Mouse (Mus musculus): ENCODE results near the gene Cenpi. TPM values are rescaled to one million over a fixed set of nuclear protein-coding genes. Genes with fewer than 3 reads are reported as not detected.
"Not testable (repeated sequence)": the region's sequence is repeated elsewhere in the genome, so short reads cannot be mapped to it uniquely, and the experiment has no call there.

Gene Cenpi
- total RNA-seq (2017), result 2.0 to 3.9 TPM (median 3.9 TPM) in 3 replicates

- peak; percentile 99 for ATAC-seq (replicated peaks; ENCODE audit: insufficient number of reproducible peaks, low FRiP score, low TSS enrichment, poor library complexity, severe bottlenecking)
Observed at GRCm38 (mm10) chrX:134307534-134308274, at the start of gene Cenpi. Gene Cenpi (plus strand): TSS chrX:134308084.

- no peak for ATAC-seq (replicated peaks; ENCODE audit: insufficient number of reproducible peaks, low FRiP score, low TSS enrichment, poor library complexity, severe bottlenecking)
Observed at GRCm38 (mm10) chrX:134261191-134261590, 46.7 kb upstream of the Cenpi start.

- ATAC-seq (replicated peaks; ENCODE audit: insufficient number of reproducible peaks, low FRiP score, low TSS enrichment, poor library complexity, severe bottlenecking), result no peak
Observed at GRCm38 (mm10) chrX:134262129-134262528, 45.8 kb upstream of the Cenpi start.

- ATAC-seq (replicated peaks; ENCODE audit: insufficient number of reproducible peaks, low FRiP score, low TSS enrichment, poor library complexity, severe bottlenecking), result no peak
Observed at GRCm38 (mm10) chrX:134275715-134276114, 32.2 kb upstream of the Cenpi start.

GRCm38 (mm10) chrX:134276275-134277160, 31.4 kb upstream of the Cenpi start, which contains the start of gene Trmt2b:
Gene Trmt2b (minus strand): TSS chrX:134276984.
- peak; percentile 87; the same call in 1 of the 2 replicates for ATAC-seq (replicated peaks; ENCODE audit: insufficient number of reproducible peaks, low FRiP score, low TSS enrichment, poor library complexity, severe bottlenecking)

- no peak for ATAC-seq (replicated peaks; ENCODE audit: insufficient number of reproducible peaks, low FRiP score, low TSS enrichment, poor library complexity, severe bottlenecking)
Observed at GRCm38 (mm10) chrX:134280531-134280930, 27.4 kb upstream of the Cenpi start.

- no peak for ATAC-seq (replicated peaks; ENCODE audit: insufficient number of reproducible peaks, low FRiP score, low TSS enrichment, poor library complexity, severe bottlenecking)
Observed at GRCm38 (mm10) chrX:134285102-134285501, 22.8 kb upstream of the Cenpi start.

GRCm38 (mm10) chrX:134285791-134286190, 22.1 kb upstream of the Cenpi start:
- no peak for ATAC-seq (replicated peaks; ENCODE audit: insufficient number of reproducible peaks, low FRiP score, low TSS enrichment, poor library complexity, severe bottlenecking)

- no peak for ATAC-seq (replicated peaks; ENCODE audit: insufficient number of reproducible peaks, low FRiP score, low TSS enrichment, poor library complexity, severe bottlenecking)
Observed at GRCm38 (mm10) chrX:134287305-134287704, 20.6 kb upstream of the Cenpi start.

GRCm38 (mm10) chrX:134296301-134296700, 11.6 kb upstream of the Cenpi start:
- ATAC-seq (replicated peaks; ENCODE audit: insufficient number of reproducible peaks, low FRiP score, low TSS enrichment, poor library complexity, severe bottlenecking), result no peak

- no peak for ATAC-seq (replicated peaks; ENCODE audit: insufficient number of reproducible peaks, low FRiP score, low TSS enrichment, poor library complexity, severe bottlenecking)
Observed at GRCm38 (mm10) chrX:134296737-134297136, 11.1 kb upstream of the Cenpi start.

GRCm38 (mm10) chrX:134297195-134297594, 10.7 kb upstream of the Cenpi start:
- no peak for ATAC-seq (replicated peaks; ENCODE audit: insufficient number of reproducible peaks, low FRiP score, low TSS enrichment, poor library complexity, severe bottlenecking)

- no peak for ATAC-seq (replicated peaks; ENCODE audit: insufficient number of reproducible peaks, low FRiP score, low TSS enrichment, poor library complexity, severe bottlenecking)
Observed at GRCm38 (mm10) chrX:134300219-134300618, 7.7 kb upstream of the Cenpi start.

GRCm38 (mm10) chrX:134303287-134303686, 4.6 kb upstream of the Cenpi start:
- no peak for ATAC-seq (replicated peaks; ENCODE audit: insufficient number of reproducible peaks, low FRiP score, low TSS enrichment, poor library complexity, severe bottlenecking)

- ATAC-seq (replicated peaks; ENCODE audit: insufficient number of reproducible peaks, low FRiP score, low TSS enrichment, poor library complexity, severe bottlenecking), result no peak
Observed at GRCm38 (mm10) chrX:134308275-134308634, 371 bp downstream of the Cenpi start.

- ATAC-seq (replicated peaks; ENCODE audit: insufficient number of reproducible peaks, low FRiP score, low TSS enrichment, poor library complexity, severe bottlenecking), result not testable (repeated sequence)
Observed at GRCm38 (mm10) chrX:134311193-134311592, 3.3 kb downstream of the Cenpi start.

GRCm38 (mm10) chrX:134319153-134319932, 11.5 kb downstream of the Cenpi start:
- ATAC-seq (replicated peaks; ENCODE audit: insufficient number of reproducible peaks, low FRiP score, low TSS enrichment, poor library complexity, severe bottlenecking), result no peak

- no peak for ATAC-seq (replicated peaks; ENCODE audit: insufficient number of reproducible peaks, low FRiP score, low TSS enrichment, poor library complexity, severe bottlenecking)
Observed at GRCm38 (mm10) chrX:134333280-134333679, 25.4 kb downstream of the Cenpi start.

GRCm38 (mm10) chrX:134342735-134343134, 34.9 kb downstream of the Cenpi start:
- ATAC-seq (replicated peaks; ENCODE audit: insufficient number of reproducible peaks, low FRiP score, low TSS enrichment, poor library complexity, severe bottlenecking), result no peak

Measured in monocyte, adult 5-6 weeks (primary cell).